Mouse (Mus musculus) lung, postnatal 0 days (tissue): ENCODE measurements at regions not wholly inside any gene's neighbourhood (a gene's known extent, or its start where the extent isn't known, plus 50 kb on each side); places are given as distances from the start of the nearest gene placed in this dataset.

Source experiments
- CTCF ChIP-seq: IDR thresholded peaks from 2 replicates; pipeline ENCODE4 v1.5.1; 2016; ENCODE audit warnings: antibody characterized with exemption, mild to moderate bottlenecking
- EP300 ChIP-seq: IDR thresholded peaks from 2 replicates; pipeline ENCODE4 v1.6.1; 2016; ENCODE audit warnings: antibody characterized with exemption, mild to moderate bottlenecking, control low read depth

- TF ChIP-seq CTCF: no peak
- no peak for TF ChIP-seq EP300
Measured at GRCm38 (mm10) chr7:113687566-113687965, 78.2 kb upstream of the Spon1 start.
